Mouse (Mus musculus): ENCODE results near the gene Mknk1. TPM values are rescaled to one million over a fixed set of nuclear protein-coding genes. Genes with fewer than 3 reads are reported as not detected.

Mknk1 gene
- 10 to 100 TPM; 23.8 to 25.4 TPM for total RNA-seq (2021)
- long read RNA-seq, experiment 1, partial matches to known transcripts, result 2 of 23 reads
- long read RNA-seq, experiment 1, other reads (novel, unspliced or antisense), result 17 of 23 reads
- long read RNA-seq, experiment 2, transcript Mknk1-201 (13 exons, 2,543 nt), result major isoform, 5 of 26 reads
- long read RNA-seq, experiment 2, partial matches to known transcripts, result 2 of 26 reads
- long read RNA-seq, experiment 2, other reads (novel, unspliced or antisense), result 19 of 26 reads

- DNase-seq, result peak; percentile 94
These were observed at the start of gene Mknk1 for GRCm38 (mm10) chr4:115838696-115839641. Gene Mknk1 (plus strand): TSS chr4:115839198.

GRCm38 (mm10) chr4:115790864-115791263 is 48.1 kb upstream of the Mknk1 start:
- intact Hi-C loops (cut with DNase I; ENCODE audit: low total_unique reads), result no loop called here
- no peak for DNase-seq

More at GRCm38 (mm10) chr4:115838696-115839641, at the start of gene Mknk1:
- intact Hi-C loops (cut with DNase I; ENCODE audit: low total_unique reads), result no loop called here

- intact Hi-C loops (cut with DNase I; ENCODE audit: low total_unique reads), result no loop called here
- no peak for DNase-seq
These were observed 43.6 kb upstream of the Mknk1 start for GRCm38 (mm10) chr4:115795360-115795759.

- intact Hi-C loops (cut with DNase I; ENCODE audit: low total_unique reads), result no loop called here
- no peak for DNase-seq
These were observed 39.0 kb upstream of the Mknk1 start for GRCm38 (mm10) chr4:115799981-115800380.

GRCm38 (mm10) chr4:115812326-115812725 is 26.7 kb upstream of the Mknk1 start:
- intact Hi-C loops (cut with DNase I; ENCODE audit: low total_unique reads), result no loop called here
- DNase-seq, result no peak

- intact Hi-C loops (cut with DNase I; ENCODE audit: low total_unique reads), result no loop called here
- no peak for DNase-seq
These were observed 23.4 kb upstream of the Mknk1 start for GRCm38 (mm10) chr4:115815606-115816005.

- no peak for DNase-seq
These were observed 18.8 kb upstream of the Mknk1 start for GRCm38 (mm10) chr4:115820199-115820598.

GRCm38 (mm10) chr4:115820944-115821343 is 18.1 kb upstream of the Mknk1 start:
- DNase-seq, result no peak
- intact Hi-C loops (cut with DNase I; ENCODE audit: low total_unique reads), result no loop called here

More at GRCm38 (mm10) chr4:115820199-115820598, 18.8 kb upstream of the Mknk1 start:
- intact Hi-C loops (cut with DNase I; ENCODE audit: low total_unique reads), result no loop called here

- no peak for DNase-seq
- intact Hi-C loops (cut with DNase I; ENCODE audit: low total_unique reads), result no loop called here
These were observed 17.6 kb upstream of the Mknk1 start for GRCm38 (mm10) chr4:115821431-115821830.

GRCm38 (mm10) chr4:115821928-115822327 is 17.1 kb upstream of the Mknk1 start:
- no peak for DNase-seq
- intact Hi-C loops (cut with DNase I; ENCODE audit: low total_unique reads), result no loop called here

GRCm38 (mm10) chr4:115824178-115824577 is 14.8 kb upstream of the Mknk1 start:
- no peak for DNase-seq
- intact Hi-C loops (cut with DNase I; ENCODE audit: low total_unique reads), result no loop called here

- no peak for DNase-seq
- intact Hi-C loops (cut with DNase I; ENCODE audit: low total_unique reads), result no loop called here
These were observed 13.7 kb upstream of the Mknk1 start for GRCm38 (mm10) chr4:115825271-115825670.

GRCm38 (mm10) chr4:115827066-115827465 is 11.9 kb upstream of the Mknk1 start:
- DNase-seq, result no peak
- intact Hi-C loops (cut with DNase I; ENCODE audit: low total_unique reads), result no loop called here

GRCm38 (mm10) chr4:115827535-115827887 is 11.5 kb upstream of the Mknk1 start:
- intact Hi-C loops (cut with DNase I; ENCODE audit: low total_unique reads), result no loop called here

GRCm38 (mm10) chr4:115827888-115828571 is 11.0 kb upstream of the Mknk1 start, which contains the start of gene Mob3c:
Gene Mob3c (plus strand): TSS chr4:115828092.
- DNase-seq, result peak; percentile 83
- intact Hi-C loops (cut with DNase I; ENCODE audit: low total_unique reads), result no loop called here

More at GRCm38 (mm10) chr4:115827535-115827887, 11.5 kb upstream of the Mknk1 start:
- DNase-seq, result no peak

GRCm38 (mm10) chr4:115828572-115828902 is 10.5 kb upstream of the Mknk1 start:
- DNase-seq, result no peak
- intact Hi-C loops (cut with DNase I; ENCODE audit: low total_unique reads), result no loop called here

- DNase-seq, result no peak
- intact Hi-C loops (cut with DNase I; ENCODE audit: low total_unique reads), result loop anchor here (5.0 kb wide), 1 partner anchor 93 kb away; the partner anchor contains the start of gene Efcab14
These were observed 8.5 kb upstream of the Mknk1 start for GRCm38 (mm10) chr4:115830491-115830890.

- no peak for DNase-seq
- intact Hi-C loops (cut with DNase I; ENCODE audit: low total_unique reads), result loop anchor here (5.0 kb wide), 1 partner anchor 94 kb away; the partner anchor contains the start of gene Efcab14
These were observed 7.8 kb upstream of the Mknk1 start for GRCm38 (mm10) chr4:115831221-115831620.

- intact Hi-C loops (cut with DNase I; ENCODE audit: low total_unique reads), result loop anchor here (5.0 kb wide), 1 partner anchor 95 kb away; the partner anchor contains the start of gene Efcab14
- no peak for DNase-seq
These were observed 7.0 kb upstream of the Mknk1 start for GRCm38 (mm10) chr4:115832040-115832439.

- DNase-seq, result no peak
- intact Hi-C loops (cut with DNase I; ENCODE audit: low total_unique reads), result no loop called here
These were observed 3.4 kb upstream of the Mknk1 start for GRCm38 (mm10) chr4:115835576-115835975.
